Mouse (Mus musculus): Measurements from ENCODE around the gene Akap8l. TPM values are rescaled to one million over a fixed set of nuclear protein-coding genes. Genes with fewer than 3 reads are reported as not detected.

Gene Akap8l
- total and polyA plus RNA-seq, 3 experiments: 40.0 to 63.8 TPM; not detected in 1

DNA sequence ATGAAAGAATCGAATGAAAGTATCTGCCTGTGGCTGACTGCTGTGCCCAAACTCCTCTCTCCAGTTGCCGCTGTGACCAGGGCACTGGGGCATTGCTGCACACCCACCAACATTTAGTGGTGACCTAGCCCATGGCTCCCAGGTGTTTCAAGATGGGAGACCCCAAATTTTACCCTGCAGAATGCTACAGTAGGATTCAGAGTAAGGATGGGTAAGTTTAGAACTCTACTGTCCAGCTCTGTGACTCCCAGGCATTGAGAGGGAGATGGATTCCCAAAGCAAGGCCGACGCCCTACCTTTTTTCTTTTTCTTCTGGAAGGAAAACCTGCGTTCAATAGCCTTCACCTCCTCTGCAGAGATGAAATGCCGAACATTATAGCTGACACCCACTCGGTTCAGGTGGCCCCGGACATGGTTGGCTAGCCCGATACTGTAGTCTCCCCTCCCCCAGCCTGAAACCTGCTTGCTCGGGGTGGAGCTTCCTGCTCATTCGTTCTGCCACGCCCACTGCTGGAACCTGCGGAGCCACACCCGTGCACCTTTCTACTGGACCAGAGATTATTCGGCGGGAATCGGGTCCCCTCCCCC is 18.7 kb upstream of the Akap8l start:
- H3K36me3 ChIP-seq (ENCODE audit: control insufficient read depth in 1 of 2, insufficient read depth in 2 of 2, low read length in 2 of 2): peaks cover 0 to 12% of the 10 kb centered on the region in 2 experiments; a peak in 2 of 4 replicates
- no peak for TF ChIP-seq JUND (IDR thresholded peaks at IDR 0.05; ENCODE audit: low read depth, low read length)
- TF ChIP-seq TAL1 (IDR thresholded peaks at IDR 0.05; ENCODE audit: low read length): no peak
- no peak for TF ChIP-seq MXI1 (IDR thresholded peaks at IDR 0.05; ENCODE audit: low read depth, low read length)
- TF ChIP-seq USF2 (IDR thresholded peaks at IDR 0.05; ENCODE audit: borderline replicate concordance in 1 of 2, insufficient read depth in 1 of 2, low read depth in 1 of 2, low read length in 2 of 2): no peak
- TF ChIP-seq POLR2AphosphoS5 (IDR thresholded peaks at IDR 0.05; ENCODE audit: borderline replicate concordance, low read depth, low read length): no peak
- TF ChIP-seq HCFC1 (IDR thresholded peaks at IDR 0.05; ENCODE audit: low read depth, low read length): no peak
- TF ChIP-seq MEF2A (IDR thresholded peaks at IDR 0.05; ENCODE audit: extremely low read depth, insufficient replicate concordance, low read depth, low read length, poor library complexity, severe bottlenecking): no peak
- TF ChIP-seq SMC3 (IDR thresholded peaks at IDR 0.05; ENCODE audit: low read depth, low read length): no peak
- no peak for TF ChIP-seq MYC (IDR thresholded peaks at IDR 0.05; ENCODE audit: low read depth, low read length)
- TF ChIP-seq NRF1 (IDR thresholded peaks at IDR 0.05; ENCODE audit: insufficient read depth, low read depth, low read length, poor library complexity, severe bottlenecking): no peak
- TF ChIP-seq CTCF (IDR thresholded peaks at IDR 0.05 in 2 of 3, conservative IDR thresholded peaks at IDR 0.05 in 1 of 3; ENCODE audit: control insufficient read depth in 1 of 3, insufficient read depth in 1 of 3, low read depth in 2 of 3, low read length in 3 of 3, poor library complexity in 1 of 3, severe bottlenecking in 1 of 3): no peak
- no peak for TF ChIP-seq ZC3H11A (IDR thresholded peaks at IDR 0.05; ENCODE audit: low read depth, low read length)
- TF ChIP-seq BHLHE40 (IDR thresholded peaks at IDR 0.05; ENCODE audit: borderline replicate concordance, low read depth, low read length): no peak
- H3K27ac ChIP-seq (ENCODE audit: control insufficient read depth, low read depth, low read length): no peak overlapping the region
- H3K9ac ChIP-seq (ENCODE audit: control insufficient read depth, low read depth, low read length, poor library complexity, severe bottlenecking): no peak overlapping the region
- no peak overlapping the region for H3K4me3 ChIP-seq (ENCODE audit: control insufficient read depth in 1 of 2, insufficient read depth in 1 of 2, low read depth in 2 of 2, low read length in 2 of 2)
- H3K9me3 ChIP-seq (replicated peaks; ENCODE audit: insufficient read depth, low read length): no peaks in the 10 kb centered on the region
- no peaks in the 10 kb centered on the region for H3K27me3 ChIP-seq (ENCODE audit: control insufficient read depth in 1 of 2, insufficient read depth in 2 of 2, low read length in 2 of 2)
- peaks cover 1% of the 10 kb centered on the region; the same call in 1 of the 2 replicates for H3K79me2 ChIP-seq (ENCODE audit: control insufficient read depth, insufficient read depth, low read length, poor library complexity)
- H3K4me1 ChIP-seq (ENCODE audit: control insufficient read depth in 1 of 2, insufficient read depth in 2 of 2, low read length in 2 of 2): peaks cover 5 to 13% of the 10 kb centered on the region in 2 experiments
- DNase-seq (ENCODE audit: low read depth, low spot score): no peak

GRCm38 (mm10) chr17:32367706-32368105 is 17.3 kb upstream of the Akap8l start:
- peaks cover 14% of the 10 kb centered on the region for H3K79me2 ChIP-seq (ENCODE audit: control insufficient read depth, insufficient read depth, low read length, poor library complexity)
- TF ChIP-seq MEF2A (IDR thresholded peaks at IDR 0.05; ENCODE audit: extremely low read depth, insufficient replicate concordance, low read depth, low read length, poor library complexity, severe bottlenecking) (no peak), POLR2A (IDR thresholded peaks at IDR 0.05; ENCODE audit: control insufficient read depth in 1 of 2, insufficient read depth in 1 of 2, low read depth in 1 of 2, low read length in 2 of 2, poor library complexity in 1 of 2) (no peak), UBTF (IDR thresholded peaks at IDR 0.05; ENCODE audit: borderline replicate concordance, insufficient read depth, low read depth, low read length) (no peak), ZKSCAN1 (IDR thresholded peaks at IDR 0.05; ENCODE audit: low read depth, low read length) (no peak), GATA1 (IDR thresholded peaks at IDR 0.05; ENCODE audit: low read depth, low read length) (no peak), SIN3A (IDR thresholded peaks at IDR 0.05; ENCODE audit: low read length) (no peak), RCOR1 (IDR thresholded peaks at IDR 0.05; ENCODE audit: low read depth, low read length) (no peak), SMC3 (IDR thresholded peaks at IDR 0.05; ENCODE audit: low read depth, low read length) (no peak), CHD2 (IDR thresholded peaks at IDR 0.05; ENCODE audit: low read length) (no peak), EP300 (IDR thresholded peaks at IDR 0.05; ENCODE audit: low read depth in 1 of 2, low read length in 2 of 2) (no peak), BHLHE40 (IDR thresholded peaks at IDR 0.05; ENCODE audit: borderline replicate concordance, low read depth, low read length) (no peak), ZMIZ1 (IDR thresholded peaks at IDR 0.05; ENCODE audit: low read depth, low read length) (no peak), NELFE (IDR thresholded peaks at IDR 0.05; ENCODE audit: low read depth, low read length) (no peak), GABPA (IDR thresholded peaks at IDR 0.05; ENCODE audit: low read depth, low read length) (no peak), TBP (IDR thresholded peaks at IDR 0.05; ENCODE audit: low read depth, low read length) (no peak), ZC3H11A (IDR thresholded peaks at IDR 0.05; ENCODE audit: low read depth, low read length) (no peak), POLR2AphosphoS5 (IDR thresholded peaks at IDR 0.05; ENCODE audit: borderline replicate concordance, low read depth, low read length) (no peak), NRF1 (IDR thresholded peaks at IDR 0.05; ENCODE audit: insufficient read depth, low read depth, low read length, poor library complexity, severe bottlenecking) (no peak), JUND (IDR thresholded peaks at IDR 0.05; ENCODE audit: low read depth, low read length) (no peak)

More at GRCm38 (mm10) chr17:32367706-32368105, 17.3 kb upstream of the Akap8l start:
- Histone ChIP-seq H3K27me3 (ENCODE audit: control insufficient read depth in 1 of 2, insufficient read depth in 2 of 2, low read length in 2 of 2) (no peaks in the 10 kb centered on the region), H3K36me3 (ENCODE audit: control insufficient read depth in 1 of 2, insufficient read depth in 2 of 2, low read length in 2 of 2) (peaks cover 0 to 18% of the 10 kb centered on the region in 2 experiments; a peak in 2 of 4 replicates), H3K9ac (ENCODE audit: control insufficient read depth, low read depth, low read length, poor library complexity, severe bottlenecking) (no peak overlapping the region), H3K4me3 (ENCODE audit: control insufficient read depth in 1 of 2, insufficient read depth in 1 of 2, low read depth in 2 of 2, low read length in 2 of 2) (no peak overlapping the region), H3K27ac (ENCODE audit: control insufficient read depth, low read depth, low read length) (no peak overlapping the region), H3K4me1 (ENCODE audit: control insufficient read depth in 1 of 2, insufficient read depth in 2 of 2, low read length in 2 of 2) (peaks cover 5 to 23% of the 10 kb centered on the region in 2 experiments), H3K9me3 (replicated peaks; ENCODE audit: insufficient read depth, low read length) (no peaks in the 10 kb centered on the region)
- no peak for DNase-seq (ENCODE audit: low read depth, low spot score)
